Mouse (Mus musculus): ENCODE results near the gene Prkd2.

- no peak for TF ChIP-seq CTCF (IDR thresholded peaks at IDR 0.05)
- TF ChIP-seq POLR2A (IDR thresholded peaks at IDR 0.05; ENCODE audit: insufficient read depth, low read depth, low read length), result no peak
Observed at GRCm38 (mm10) chr7:16904120-16904675, 61.5 kb downstream of the Prkd2 start.

Data from heart, adult 2 months (tissue).